ENCODE assay signal across 20 mouse cellular contexts in genomic region chr8:122238225-122238624, GRCm38 (mm10). TPM values are rescaled to one million over a fixed set of nuclear protein-coding genes. Genes with fewer than 3 reads are reported as not detected.
DNase-seq lines count a peak whose midpoint lies in the region; ATAC-seq and TF ChIP-seq lines count a peak whose summit lies in the region.
"Had no signal": no experiment of that assay in that cellular context is flagged by ENCODE, and none has a peak within 500 bp of the region (broad histone marks: within the 10 kb centered on the region; RNA-seq: fewer than 3 reads in every experiment).

No protein-coding gene starts in this region.

- no peak for TF ChIP-seq EP300 in heart, postnatal 0 days (IDR thresholded peaks at IDR 0.05; ENCODE audit: low read depth)

- H3K4me2 ChIP-seq in midbrain, embryonic 11.5 days = no peak overlapping the region
- no peak overlapping the region for H3K4me2 ChIP-seq in midbrain, embryonic 15.5 days
- peak overlapping the region; percentile 7; the same call in 1 of the 2 replicates for H3K4me2 ChIP-seq in heart, postnatal 0 days (ENCODE audit: low read depth, low read length)
- no peak overlapping the region for H3K4me2 ChIP-seq in forebrain, embryonic 12.5 days
- H3K4me2 ChIP-seq: hindbrain, embryonic 14.5 days; limb, embryonic 12.5 days; liver, embryonic 13.5 days; lung, embryonic 14.5 days had no signal

- no peak overlapping the region for H3K9ac ChIP-seq in midbrain, embryonic 11.5 days (ENCODE audit: low read length)
- no peak overlapping the region for H3K9ac ChIP-seq in midbrain, embryonic 15.5 days
- H3K9ac ChIP-seq in heart, postnatal 0 days (replicated peaks; ENCODE audit: low read depth, low read length) = no peak overlapping the region
- no peak overlapping the region for H3K9ac ChIP-seq in forebrain, embryonic 12.5 days
- H3K9ac ChIP-seq: hindbrain, embryonic 14.5 days; limb, embryonic 12.5 days; liver, embryonic 13.5 days; lung, embryonic 14.5 days had no signal

- no peak for TF ChIP-seq CTCF in heart, postnatal 0 days (IDR thresholded peaks at IDR 0.05; ENCODE audit: low read depth)

- H3K4me3 ChIP-seq in midbrain, embryonic 11.5 days (ENCODE audit: low read depth, low read length) = no peak overlapping the region
- no peak overlapping the region for H3K4me3 ChIP-seq in midbrain, embryonic 15.5 days
- no peak overlapping the region for H3K4me3 ChIP-seq in heart, postnatal 0 days (ENCODE audit: low read depth, low read length)
- H3K4me3 ChIP-seq in forebrain, embryonic 12.5 days (replicated peaks) = no peak overlapping the region
- H3K4me3 ChIP-seq: limb, embryonic 12.5 days; liver, embryonic 13.5 days had no signal

- no peak overlapping the region for H3K27ac ChIP-seq in midbrain, embryonic 11.5 days (ENCODE audit: low read depth, low read length)
- no peak overlapping the region for H3K27ac ChIP-seq in midbrain, embryonic 15.5 days
- peak overlapping the region; percentile 82 for H3K27ac ChIP-seq in heart, postnatal 0 days (ENCODE audit: low read depth)
- H3K27ac ChIP-seq in forebrain, embryonic 12.5 days = no peak overlapping the region
- H3K27ac ChIP-seq: hindbrain, embryonic 14.5 days; limb, embryonic 12.5 days; liver, embryonic 13.5 days had no signal

- WGBS in midbrain, embryonic 11.5 days = 84% methylated on average over 11 of the region's 11 CpGs
- WGBS in midbrain, embryonic 15.5 days = 88% methylated on average over 11 of the region's 11 CpGs
- WGBS in heart, postnatal 0 days = 52% methylated on average over 11 of the region's 11 CpGs
- WGBS in forebrain, embryonic 12.5 days = 90% methylated on average over 11 of the region's 11 CpGs

- H3K36me3 ChIP-seq in midbrain, embryonic 11.5 days (ENCODE audit: control insufficient read depth, insufficient read depth, low read length) = no peaks in the 10 kb centered on the region
- no peaks in the 10 kb centered on the region for H3K36me3 ChIP-seq in midbrain, embryonic 15.5 days (replicated peaks)
- H3K36me3 ChIP-seq in heart, postnatal 0 days (replicated peaks; ENCODE audit: control insufficient read depth, insufficient read depth, low read length) = no peaks in the 10 kb centered on the region
- H3K36me3 ChIP-seq in forebrain, embryonic 12.5 days (replicated peaks) = no peaks in the 10 kb centered on the region
- H3K36me3 ChIP-seq: G1E; limb, embryonic 12.5 days; liver, embryonic 13.5 days had no signal

- no peak for ATAC-seq in midbrain, embryonic 11.5 days (ENCODE audit: low FRiP score)
- no peak for ATAC-seq in midbrain, embryonic 15.5 days (replicated peaks)
- ATAC-seq in heart, postnatal 0 days (ENCODE audit: insufficient read depth, low read depth) = 0 out of 2 replicates have a peak, but pooled peaks have one; percentile 12
- no peak for ATAC-seq in activated CD4-positive, CD25-positive, alpha-beta regulatory T cell, adult 4 months
- no peak for ATAC-seq in forebrain, embryonic 12.5 days (ENCODE audit: low FRiP score)

- DNase-seq in gastrocnemius, adult 18-20 months (ENCODE audit: low spot score) = peak; percentile 60
- no peak for DNase-seq in gastrocnemius, postnatal 10 days
- DNase-seq in midbrain, embryonic 11.5 days (ENCODE audit: low spot score, missing footprints) = peak; percentile 53
- DNase-seq in heart, postnatal 0 days (ENCODE audit: low spot score) = peak; percentile 28
- no peak for DNase-seq in right cerebral cortex, postnatal 36 days (ENCODE audit: low spot score in 2 of 2)
- DNase-seq: adrenal gland, postnatal 25 days; cerebellum, adult 11 months; cerebellum, postnatal 10 days; kidney, adult 9 months; kidney, postnatal 25 days; liver, embryonic 13.5 days; lung, embryonic 14.5 days; right cerebral cortex, postnatal 25 days; thymus, postnatal 25 days had no signal

- no peaks in the 10 kb centered on the region for H3K4me1 ChIP-seq in midbrain, embryonic 11.5 days (ENCODE audit: control insufficient read depth, insufficient read depth, low read length)
- no peaks in the 10 kb centered on the region for H3K4me1 ChIP-seq in midbrain, embryonic 15.5 days
- peaks cover 40% of the 10 kb centered on the region for H3K4me1 ChIP-seq in heart, postnatal 0 days (ENCODE audit: control insufficient read depth, insufficient read depth)
- H3K4me1 ChIP-seq in forebrain, embryonic 12.5 days = peaks cover 4% of the 10 kb centered on the region; the same call in 1 of the 2 replicates
- H3K4me1 ChIP-seq: liver, embryonic 13.5 days had no signal

- no peaks in the 10 kb centered on the region for H3K9me3 ChIP-seq in midbrain, embryonic 11.5 days (ENCODE audit: control insufficient read depth, low read length)
- H3K9me3 ChIP-seq in midbrain, embryonic 15.5 days = no peaks in the 10 kb centered on the region
- no peaks in the 10 kb centered on the region for H3K9me3 ChIP-seq in heart, postnatal 0 days (replicated peaks; ENCODE audit: control insufficient read depth, low read length)
- H3K9me3 ChIP-seq in forebrain, embryonic 12.5 days = no peaks in the 10 kb centered on the region
- H3K9me3 ChIP-seq: G1E; limb, embryonic 12.5 days; liver, embryonic 13.5 days had no signal

- no peaks in the 10 kb centered on the region for H3K27me3 ChIP-seq in midbrain, embryonic 11.5 days (ENCODE audit: control insufficient read depth, insufficient read depth, low read length)
- no peaks in the 10 kb centered on the region for H3K27me3 ChIP-seq in midbrain, embryonic 15.5 days (replicated peaks)
- no peaks in the 10 kb centered on the region for H3K27me3 ChIP-seq in heart, postnatal 0 days (ENCODE audit: control insufficient read depth, insufficient read depth, low read length)
- H3K27me3 ChIP-seq in forebrain, embryonic 12.5 days = peaks cover 3% of the 10 kb centered on the region

RNA-seq across cellular contexts. Expression of gene Zfpm1, which starts 43.7 kb away (rescaled TPM):
- total RNA-seq in gastrocnemius, adult 18-20 months (2021) = 1 to 10 TPM; 6.6 to 7.5 TPM
- total RNA-seq in gastrocnemius, postnatal 10 days (2021) = 10 to 100 TPM; 10.6 to 12.8 TPM
- 1.6 and 1.8 TPM in 2 replicates for polyA plus RNA-seq in midbrain, embryonic 11.5 days (2014; fragmentation: Nextera tagmentation; extraction: Ambion mirVana)
- polyA plus RNA-seq in midbrain, embryonic 15.5 days (2015; fragmentation: Nextera tagmentation; extraction: Ambion mirVana) = 1.5 and 1.8 TPM in 2 replicates
- 28.4 and 45.3 TPM in 2 replicates for total RNA-seq in heart, postnatal 0 days (2014; rRNA removed; ENCODE audit: low replicate concordance)
- polyA plus RNA-seq in heart, postnatal 0 days (2015; fragmentation: Nextera tagmentation; extraction: Ambion mirVana) = 2.3 and 2.5 TPM in 2 replicates
- polyA plus RNA-seq in activated CD4-positive, CD25-positive, alpha-beta regulatory T cell, adult 4 months (2017; shearing (Covaris generic)) = 1 to 10 TPM; 1.7 to 2.2 TPM
- 0.82 and 1.2 TPM in 2 replicates for polyA plus RNA-seq in forebrain, embryonic 12.5 days (2016; fragmentation: Nextera tagmentation; extraction: Ambion mirVana)

Comparison
In these comparisons a context has a peak if more than half of its experiments do, and no peak if none do; other contexts are left out.
1. DNase-seq: peak in gastrocnemius, adult 18-20 months (single experiment), midbrain, embryonic 11.5 days (single experiment) and heart, postnatal 0 days (single experiment); none in gastrocnemius, postnatal 10 days (single experiment) and right cerebral cortex, postnatal 36 days (0 of 2).